Mouse (Mus musculus): ENCODE results near the gene Trim33.
A peak's percentile ranks its signal among the peaks of the same experiment; 100 is the strongest.

The Trim33 gene

DNA sequence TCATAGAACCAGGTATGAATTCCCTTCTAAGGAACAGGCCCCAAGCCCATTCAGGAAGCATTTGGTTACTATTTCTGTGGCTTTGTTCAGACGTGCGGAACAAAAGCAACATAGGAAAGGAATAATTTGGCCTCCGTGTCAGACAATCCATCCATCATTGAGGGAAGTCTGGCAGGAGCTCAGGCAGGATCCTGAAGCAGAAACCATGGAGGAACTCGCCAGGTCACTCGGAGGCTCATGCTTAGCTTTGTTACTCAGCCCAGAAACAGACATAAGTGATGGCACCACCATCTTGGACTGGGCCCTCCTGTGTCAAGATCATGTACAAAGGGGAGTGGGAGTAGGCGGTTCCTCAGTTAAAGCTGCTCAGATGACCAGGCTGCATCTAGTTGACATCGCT is 82.1 kb downstream of the Trim33 start:
- no peak for DNase-seq (ENCODE audit: low spot score in 2 of 2)

DNA sequence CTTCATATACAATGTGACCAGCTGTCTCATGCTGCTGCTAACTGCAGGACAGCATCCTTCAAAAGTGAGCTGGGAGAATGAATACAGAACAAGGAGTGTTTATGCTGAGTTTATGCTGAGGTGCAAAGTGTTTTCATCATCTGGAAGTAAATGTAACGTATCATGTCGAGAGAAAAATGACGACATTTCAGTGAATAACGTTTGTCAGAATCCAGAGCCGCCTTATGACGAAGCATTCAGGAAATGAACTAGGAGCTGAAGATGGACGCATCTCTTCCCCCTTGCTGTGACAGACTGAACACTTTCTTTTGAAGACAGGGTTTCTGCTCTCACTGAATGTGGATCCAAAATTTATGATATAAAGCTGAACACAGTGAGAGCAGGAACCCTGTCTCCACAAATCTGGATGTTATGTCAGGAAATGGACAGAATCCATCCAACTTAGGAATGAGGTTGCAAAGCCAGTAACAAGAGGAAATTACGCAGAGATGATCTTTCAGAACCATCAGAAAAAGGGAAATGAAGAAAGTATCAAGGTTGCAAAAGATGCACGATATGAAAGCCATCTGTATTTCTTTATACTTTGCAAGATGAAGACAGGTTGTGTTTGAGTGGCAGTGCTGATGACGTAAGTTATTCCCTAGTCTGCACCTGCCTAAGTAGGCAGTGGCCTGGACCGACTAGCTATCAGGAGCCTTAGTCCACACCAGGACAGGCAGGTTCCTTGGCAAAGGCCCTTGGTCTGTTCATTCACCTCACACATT is 85.3 kb downstream of the Trim33 start:
- no peak for DNase-seq (ENCODE audit: low spot score in 2 of 2)

DNA sequence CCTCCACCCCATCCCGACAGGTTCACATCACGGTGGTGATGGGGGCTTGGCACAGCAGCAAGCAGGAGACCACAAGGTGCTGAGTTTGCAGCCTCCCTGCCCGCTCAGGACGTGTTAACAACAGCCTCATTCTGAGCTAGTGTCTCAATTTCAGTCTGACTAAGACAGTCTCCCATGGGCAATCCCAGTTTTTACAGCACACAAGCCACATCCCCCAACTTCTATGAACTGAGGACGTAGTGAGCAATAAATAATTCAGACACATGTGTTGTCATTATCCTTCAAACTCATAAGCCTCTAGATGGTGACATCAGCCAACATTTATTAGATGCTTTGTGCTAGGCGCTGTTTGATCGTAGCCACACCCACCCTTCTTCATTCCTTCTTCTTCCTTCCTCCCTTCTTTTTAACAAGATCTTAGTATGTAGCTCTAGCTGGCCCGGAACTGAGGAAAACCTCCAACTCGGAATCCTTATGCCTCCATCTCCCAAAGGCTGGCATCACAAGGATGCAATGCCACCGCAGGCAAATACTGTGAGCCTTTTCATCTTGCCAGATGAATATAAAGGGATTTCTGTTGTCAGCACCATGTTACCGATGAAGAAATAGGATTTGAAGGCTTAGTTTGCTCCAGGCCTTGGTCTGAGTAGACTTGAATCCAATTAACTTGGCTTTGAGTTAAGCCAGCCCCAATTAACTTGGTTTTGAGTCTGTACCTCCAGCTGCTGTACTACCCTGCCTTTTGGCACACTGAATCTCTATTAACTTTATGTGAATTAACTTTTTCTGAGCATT is 88.3 kb downstream of the Trim33 start:
- no peak for DNase-seq (ENCODE audit: low spot score in 2 of 2)

DNA sequence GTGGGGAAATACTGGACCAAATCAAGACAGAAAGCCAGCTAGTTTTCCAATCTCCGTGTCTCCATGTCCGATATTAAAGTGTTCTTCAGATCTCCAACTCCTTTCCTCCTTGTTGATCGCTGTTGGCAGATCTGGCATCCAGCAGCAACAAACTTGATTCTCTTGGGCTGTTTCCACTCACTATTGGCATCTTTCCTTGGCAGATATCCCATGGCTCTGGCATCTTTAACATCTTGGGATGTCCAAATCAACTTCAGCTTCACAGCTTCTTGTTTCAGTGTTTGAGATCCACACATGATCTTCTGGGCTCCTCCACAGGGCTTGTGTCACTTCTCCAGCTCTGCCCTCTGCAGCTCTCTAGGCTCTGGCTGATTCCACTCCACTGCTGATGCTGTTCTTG is 89.6 kb downstream of the Trim33 start:
- DNase-seq (ENCODE audit: low spot score in 2 of 2), result no peak

DNA sequence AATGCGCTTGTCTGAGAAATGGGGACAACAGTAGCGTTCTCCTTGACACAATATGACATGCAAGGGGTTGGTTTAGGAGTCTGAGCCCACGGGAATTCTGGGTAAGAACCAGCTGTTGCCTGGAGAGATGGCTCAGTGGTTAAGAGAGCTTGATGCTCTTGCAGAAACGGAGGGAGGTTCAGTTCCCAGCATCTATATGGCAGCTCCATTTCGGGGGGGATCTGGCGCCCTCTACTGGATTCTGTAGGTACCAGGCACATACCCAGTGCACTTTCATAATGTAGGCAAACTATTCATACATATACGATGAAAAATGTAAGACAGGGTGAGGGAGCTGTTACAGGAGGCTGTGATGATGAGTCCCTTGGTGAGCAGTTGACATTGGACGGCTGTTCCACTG is 94.9 kb downstream of the Trim33 start:
- DNase-seq (ENCODE audit: low spot score in 2 of 2), result peak in 1 of 2 experiments; percentile 66

DNA sequence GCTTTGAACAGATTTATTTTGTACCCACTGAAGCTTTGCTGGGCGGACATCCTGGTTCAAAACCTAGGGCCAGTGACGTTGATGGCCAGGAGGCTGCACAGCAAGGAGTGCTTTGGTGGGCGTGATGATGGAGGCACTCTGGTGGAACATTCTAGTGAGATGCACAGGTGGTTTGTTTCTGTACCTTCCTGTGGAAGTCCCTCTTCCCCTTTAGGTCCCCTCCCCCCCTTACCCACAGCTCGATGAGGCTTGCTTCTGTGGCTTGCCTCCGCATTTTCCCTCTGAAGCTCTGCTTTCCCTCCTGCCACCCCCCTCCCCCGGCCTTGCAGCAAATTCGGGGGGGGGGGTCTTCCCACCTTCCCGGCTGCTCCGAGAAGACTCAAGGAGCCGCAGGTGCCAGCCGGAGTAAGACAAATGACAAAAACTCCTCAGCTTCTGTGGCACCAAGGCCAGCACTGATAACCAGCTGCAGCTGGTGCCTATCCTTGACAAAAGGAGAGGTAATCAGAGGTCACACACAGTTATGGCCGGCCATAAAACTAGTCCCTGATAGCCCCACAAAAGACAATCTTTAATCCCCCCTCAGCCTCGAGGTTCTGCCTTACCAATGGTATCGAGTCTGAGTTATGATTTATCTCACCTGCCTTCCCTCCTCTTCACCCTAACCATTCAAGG is 96.2 kb downstream of the Trim33 start:
- DNase-seq (ENCODE audit: low spot score in 2 of 2), result no peak

DNA sequence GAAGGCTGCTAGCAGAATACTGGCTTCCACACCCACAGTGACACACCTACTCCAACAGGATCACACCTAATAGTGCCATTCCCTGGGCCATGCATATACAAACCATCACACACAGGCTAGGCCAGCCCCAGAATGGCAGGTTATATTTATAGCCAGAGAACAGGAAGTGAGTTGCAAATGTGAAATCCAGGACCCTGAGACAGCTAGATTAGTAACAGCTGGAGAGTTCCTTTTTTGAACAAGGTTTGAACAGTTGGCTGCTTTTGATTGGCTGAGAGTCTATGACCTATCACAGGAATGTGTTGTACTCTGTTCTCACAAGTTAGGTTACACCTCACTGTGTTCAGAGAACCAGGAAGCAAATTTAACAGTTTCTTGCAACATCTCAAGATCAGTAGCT is 98.9 kb downstream of the Trim33 start:
- no peak for DNase-seq (ENCODE audit: low spot score in 2 of 2)

DNA sequence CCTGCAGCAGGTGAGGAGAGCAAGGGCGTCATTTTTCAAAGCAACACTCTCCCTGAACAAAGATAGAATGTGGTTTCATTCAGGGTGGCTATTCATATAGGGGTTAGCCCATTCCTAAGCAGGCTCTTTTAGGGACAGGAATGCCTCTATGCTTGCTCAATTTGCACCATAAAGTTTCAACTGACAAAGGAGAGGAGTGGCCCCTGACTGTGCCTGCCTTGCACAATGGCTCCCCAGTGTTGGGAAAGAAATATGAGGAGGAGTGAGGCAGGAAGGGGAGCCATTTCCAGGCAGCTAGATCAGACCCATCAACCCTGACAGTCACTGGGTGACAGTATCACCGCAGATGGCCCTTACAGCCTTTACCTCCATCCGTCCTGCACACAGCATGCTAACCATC is 100.3 kb downstream of the Trim33 start:
- no peak for DNase-seq (ENCODE audit: low spot score in 2 of 2)

DNA sequence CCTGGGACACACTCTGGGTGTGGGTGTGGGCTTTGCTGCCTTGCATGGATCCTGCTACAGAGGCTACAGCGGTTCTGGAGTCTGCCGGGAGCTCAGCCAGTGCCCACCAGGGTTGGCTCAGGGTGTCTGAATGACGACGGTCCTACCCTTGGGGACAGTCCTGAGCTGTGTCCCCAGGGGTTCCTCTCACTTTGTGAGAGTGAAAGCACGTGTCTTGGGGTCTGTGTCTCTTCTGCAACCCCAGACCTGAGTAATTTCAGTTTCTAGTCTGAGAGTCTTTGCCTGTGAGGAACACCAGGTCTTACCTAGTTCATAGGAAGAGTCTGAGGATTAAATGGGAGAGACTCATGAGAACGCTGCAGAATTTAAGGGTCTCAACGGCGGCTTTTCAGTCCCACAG is 101.7 kb downstream of the Trim33 start:
- no peak for DNase-seq (ENCODE audit: low spot score in 2 of 2)

DNA sequence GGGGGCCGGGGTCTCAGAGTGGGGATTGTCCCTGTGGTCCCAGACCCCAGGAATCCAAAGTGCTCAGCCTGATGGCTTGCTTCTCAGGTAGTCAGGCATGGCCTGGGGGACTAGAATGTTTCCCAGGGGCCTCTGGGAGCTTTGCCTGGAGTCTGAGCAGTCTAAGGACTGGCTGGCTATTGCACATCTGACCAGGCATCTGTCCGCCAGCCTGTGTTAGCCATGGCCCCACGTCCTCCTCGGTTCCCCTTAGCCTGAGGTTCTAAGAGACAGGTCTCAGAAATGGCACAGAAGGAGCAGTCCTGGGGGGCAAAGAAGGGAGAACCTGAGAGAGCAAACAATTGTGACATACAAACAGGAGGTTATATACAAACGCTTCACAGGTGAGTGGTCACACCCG is 102.3 kb downstream of the Trim33 start:
- no peak for DNase-seq (ENCODE audit: low spot score in 2 of 2)

DNA sequence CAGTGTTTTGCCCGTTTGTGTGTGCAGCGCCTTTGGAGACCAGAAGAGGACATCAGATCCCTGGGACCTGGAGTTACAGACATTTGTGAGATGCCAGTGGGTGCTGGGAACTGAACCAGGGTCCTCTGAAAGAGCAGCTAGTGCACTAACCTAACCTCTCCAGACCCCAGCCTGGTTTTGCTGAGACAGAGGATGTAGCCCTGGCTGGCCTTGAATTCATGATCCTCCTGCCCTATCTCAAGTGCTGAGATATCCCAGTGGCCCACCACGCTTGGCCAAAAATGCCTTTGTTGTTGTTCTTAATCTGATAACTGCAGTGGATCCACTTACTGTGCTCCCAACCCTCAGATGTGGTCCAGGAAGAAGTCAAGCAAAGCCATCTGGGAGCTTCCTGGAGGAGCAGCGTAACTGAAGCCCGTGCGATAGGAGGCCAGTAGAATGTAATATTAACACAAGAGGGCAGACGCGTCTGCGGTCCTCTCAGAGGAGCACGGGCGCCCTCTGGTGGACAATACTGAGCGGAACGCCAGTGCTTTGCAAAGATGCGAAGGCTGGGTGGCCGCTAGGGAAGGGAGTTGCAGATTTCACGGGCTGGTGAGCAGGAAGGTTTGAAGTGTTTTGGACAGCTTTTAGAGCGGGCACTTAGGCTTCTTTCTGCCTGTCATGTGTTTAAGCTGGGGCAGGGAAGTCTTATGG is 103.9 kb downstream of the Trim33 start:
- DNase-seq (ENCODE audit: low spot score in 2 of 2), result peak in 1 of 2 experiments; percentile 91

DNA sequence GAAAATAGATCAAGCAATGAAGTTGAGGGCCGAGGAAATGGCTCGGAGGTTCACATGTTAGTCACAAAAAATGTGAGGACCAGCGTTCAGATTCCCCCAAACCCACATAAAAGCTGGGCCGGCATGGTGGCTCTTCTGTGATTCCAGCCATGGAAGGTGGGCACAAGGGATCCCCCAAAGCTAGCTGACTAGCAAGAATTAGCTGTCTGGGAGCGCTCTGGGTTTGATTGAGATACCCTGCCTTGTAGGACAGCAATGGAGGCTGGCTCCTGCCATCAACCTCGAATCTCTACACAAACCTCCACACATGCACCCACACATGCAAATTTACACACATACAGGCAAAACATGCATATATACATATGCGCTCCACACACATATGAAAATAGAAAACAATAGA is 105.4 kb downstream of the Trim33 start:
- DNase-seq (ENCODE audit: low spot score in 2 of 2), result no peak

DNA sequence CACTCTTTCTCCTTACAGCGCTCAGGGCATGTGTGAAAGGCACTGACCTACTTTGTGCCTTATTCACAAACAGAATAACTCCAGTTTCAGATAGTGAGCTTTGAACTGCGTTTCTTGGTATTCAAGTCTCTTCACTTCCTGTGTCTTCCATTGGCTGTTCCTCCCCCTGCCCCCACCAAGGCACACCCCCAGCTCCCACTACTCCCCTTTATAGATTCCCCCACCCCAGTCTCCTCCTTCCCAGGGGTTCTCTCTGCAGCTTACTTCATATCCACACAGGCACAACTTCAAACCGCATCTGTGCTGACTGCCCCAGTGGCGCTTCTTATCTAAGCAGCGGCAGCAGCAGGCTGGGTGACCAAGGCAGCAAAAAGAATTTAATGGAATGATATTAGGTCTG is 105.9 kb downstream of the Trim33 start:
- no peak for DNase-seq (ENCODE audit: low spot score in 2 of 2)

DNA sequence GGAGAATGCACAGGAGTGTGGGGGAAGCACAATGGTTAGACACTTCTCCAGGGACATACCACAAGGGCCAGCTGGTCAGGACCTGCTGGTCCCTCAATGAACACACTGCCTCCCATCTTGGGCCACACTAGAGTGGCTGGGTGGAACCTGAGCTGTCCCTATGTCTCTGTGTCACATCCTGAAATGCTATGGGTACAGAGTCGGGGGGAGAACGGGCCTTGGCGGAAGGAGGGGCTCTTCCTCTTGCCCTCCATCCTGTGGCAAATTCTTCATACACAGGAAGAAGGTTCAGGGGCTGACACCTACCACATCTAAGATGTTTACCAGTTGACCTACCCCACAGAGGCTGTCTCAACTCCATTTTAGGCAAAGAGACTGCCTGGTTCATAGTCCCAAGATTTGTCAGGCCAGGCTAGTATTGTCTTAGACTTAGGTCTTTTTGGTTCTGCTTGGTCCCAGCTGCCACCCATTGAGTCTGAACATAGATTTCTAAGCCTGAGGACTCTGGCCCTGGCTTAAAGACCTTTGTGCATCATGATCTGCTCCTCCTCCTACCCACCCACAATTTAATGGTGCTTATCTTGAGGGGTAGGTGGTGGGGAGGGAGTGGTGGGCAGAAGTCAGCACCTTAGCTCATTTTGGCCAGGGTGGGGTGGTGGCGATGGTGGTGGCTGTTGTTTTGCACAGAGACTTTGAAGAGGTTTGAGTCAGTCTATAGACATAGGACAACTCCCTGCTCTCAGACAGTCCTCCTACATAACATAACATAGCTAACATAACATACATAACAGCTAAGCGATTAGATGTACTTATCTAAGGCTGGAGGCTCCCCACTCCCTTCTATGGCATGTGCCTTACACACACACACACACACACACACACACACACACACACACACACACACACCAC is 106.5 kb downstream of the Trim33 start:
- no peak for DNase-seq (ENCODE audit: low spot score in 2 of 2)

DNA sequence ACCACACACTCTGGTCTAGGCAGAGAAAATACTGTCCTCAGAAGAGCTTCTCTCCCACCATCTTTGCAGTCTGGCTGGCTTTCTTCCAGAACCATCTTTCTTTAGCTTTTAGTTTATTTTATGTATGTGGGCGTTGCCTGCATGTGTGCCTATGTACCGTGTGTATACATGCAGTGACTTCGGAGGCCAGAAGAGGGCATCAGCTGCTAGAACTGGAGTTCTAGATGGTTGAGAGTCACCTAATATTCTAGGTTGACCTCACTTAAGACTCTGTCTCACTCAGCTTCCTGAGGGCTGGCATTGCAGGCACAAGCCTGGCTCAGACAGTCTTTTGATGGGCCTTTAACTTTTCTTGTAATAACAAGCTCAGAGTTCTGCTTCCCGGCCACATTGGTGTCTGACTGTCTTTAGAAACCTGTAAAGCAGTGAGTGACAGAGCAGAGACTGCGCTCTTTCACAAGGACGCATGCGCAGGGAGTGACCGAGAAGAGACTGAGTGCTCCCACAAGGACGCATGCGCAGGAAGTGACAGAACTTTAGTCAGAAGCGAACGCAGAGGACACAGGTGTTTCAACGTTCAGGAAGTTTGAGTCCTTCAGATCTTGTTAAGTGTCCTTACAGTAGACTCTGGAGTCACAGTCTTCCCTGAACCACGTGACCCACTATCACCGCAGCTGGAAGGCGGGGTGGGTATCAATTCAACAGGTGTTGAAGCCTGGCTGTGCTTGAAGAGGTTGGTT is 107.4 kb downstream of the Trim33 start:
- no peak for DNase-seq (ENCODE audit: low spot score in 2 of 2)

DNA sequence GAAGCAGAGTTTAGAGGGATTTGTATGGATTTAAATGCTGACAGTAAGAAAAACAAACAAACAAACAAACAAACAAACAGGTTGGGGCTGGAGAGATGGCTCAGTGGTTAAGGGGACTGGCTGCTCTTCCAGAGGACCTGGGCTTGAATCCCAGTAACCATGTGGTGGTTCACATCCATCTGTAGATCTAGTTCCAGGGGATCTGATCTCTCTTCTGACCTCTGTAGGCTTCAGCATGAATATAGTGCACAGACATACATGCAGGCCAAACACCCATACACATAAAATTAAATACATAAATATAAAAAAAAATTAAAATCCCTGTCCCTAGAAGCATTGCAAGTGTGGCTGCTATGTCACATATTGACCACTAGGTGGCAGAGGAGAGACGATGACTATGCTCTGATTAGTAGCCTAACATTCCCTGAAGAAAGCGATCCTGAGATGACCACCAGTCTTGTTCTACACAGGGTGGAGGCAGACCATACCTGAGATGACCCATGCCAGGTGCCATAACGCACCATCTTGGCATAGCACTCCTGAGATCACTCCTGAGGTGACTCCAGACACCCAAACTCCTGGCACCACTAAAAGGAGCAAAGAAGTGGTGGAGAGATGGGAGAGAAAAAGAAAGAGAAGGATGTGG is 113.6 kb downstream of the Trim33 start:
- DNase-seq (ENCODE audit: low spot score in 2 of 2), result peak in 1 of 2 experiments; percentile 50

DNA sequence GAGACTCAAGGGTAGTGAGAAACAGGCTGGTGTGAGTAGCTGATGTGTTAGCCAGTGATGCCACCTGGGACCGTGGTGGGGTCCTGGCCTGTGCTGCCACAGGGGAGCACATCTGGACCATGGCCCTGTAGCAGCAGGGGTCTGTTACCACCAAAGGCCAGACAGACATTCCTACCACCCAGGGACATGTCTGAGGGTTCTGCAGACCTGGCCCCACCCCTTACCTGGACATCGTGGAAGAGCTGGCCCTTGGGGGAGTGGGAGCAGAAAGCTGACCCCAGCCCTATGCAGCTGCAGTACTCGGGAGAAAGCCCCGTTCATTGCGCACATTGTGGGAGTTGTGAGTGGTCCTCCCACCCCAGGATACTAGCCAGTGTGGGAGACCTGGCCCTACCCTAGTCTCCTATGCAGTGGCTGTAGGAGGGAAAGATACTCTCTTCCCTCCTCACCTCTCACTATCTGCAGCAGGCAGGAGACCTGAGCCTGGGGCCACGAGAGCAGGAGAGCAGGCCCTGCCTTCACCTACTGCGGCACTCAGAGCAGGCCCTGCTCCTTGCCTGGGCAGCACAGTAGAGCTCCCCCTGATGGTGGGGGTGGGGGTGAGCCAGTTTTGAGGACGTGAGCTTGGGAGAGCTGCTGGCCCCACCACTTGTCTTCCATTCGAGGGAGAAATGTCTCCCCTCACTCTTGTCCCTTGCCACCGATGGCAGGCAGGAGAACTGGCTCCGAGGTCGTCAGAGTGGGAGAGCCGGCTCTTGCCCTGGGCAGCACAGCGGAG is 114.4 kb downstream of the Trim33 start:
- DNase-seq (ENCODE audit: low spot score in 2 of 2), result no peak

DNA sequence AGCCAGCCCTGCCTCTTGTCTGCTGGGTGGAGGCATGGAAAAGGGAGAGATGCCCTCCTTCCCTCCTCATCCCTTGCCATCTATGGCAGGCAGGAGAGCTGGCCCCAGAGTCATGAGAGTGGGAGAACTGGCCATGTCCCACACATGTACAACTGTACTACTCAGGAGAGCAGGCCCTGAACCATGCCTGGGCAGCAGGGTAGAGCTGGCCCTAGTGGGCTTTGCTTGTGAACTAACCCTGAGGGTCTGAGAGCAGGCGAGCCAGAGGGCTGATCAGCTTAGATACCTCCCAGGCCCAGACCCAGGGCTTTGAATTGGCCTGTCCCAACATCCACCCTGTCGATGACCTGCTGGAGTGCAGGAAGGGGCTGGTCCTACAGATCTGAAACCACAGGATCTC is 115.0 kb downstream of the Trim33 start:
- DNase-seq (ENCODE audit: low spot score in 2 of 2), result no peak

DNA sequence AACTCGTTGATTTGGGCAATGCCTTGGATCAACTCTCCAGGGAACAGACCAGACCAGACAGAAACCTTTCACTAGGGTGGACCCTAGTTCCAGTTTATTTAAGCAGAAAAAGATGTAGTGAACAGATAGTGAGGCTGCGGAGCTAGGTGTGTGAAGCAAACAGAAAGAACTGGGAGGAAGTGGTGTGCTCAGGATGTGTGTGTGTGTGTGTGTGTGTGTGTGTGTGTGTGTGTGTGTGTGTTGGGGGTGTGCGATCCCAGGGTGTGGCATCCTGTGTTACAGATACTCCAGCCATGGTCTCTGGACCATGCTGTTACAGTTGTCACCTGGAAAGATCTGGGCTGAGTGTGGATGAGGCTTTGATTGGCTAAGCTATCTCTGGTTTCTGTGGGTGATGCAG is 118.4 kb downstream of the Trim33 start:
- no peak for DNase-seq (ENCODE audit: low spot score in 2 of 2)
